Mouse (Mus musculus): ENCODE data around the gene Ceacam2.
"Not testable (repeated sequence)": the region's sequence is repeated elsewhere in the genome, so short reads cannot be mapped to it uniquely, and the experiment has no call there.

The Ceacam2 gene

DNA sequence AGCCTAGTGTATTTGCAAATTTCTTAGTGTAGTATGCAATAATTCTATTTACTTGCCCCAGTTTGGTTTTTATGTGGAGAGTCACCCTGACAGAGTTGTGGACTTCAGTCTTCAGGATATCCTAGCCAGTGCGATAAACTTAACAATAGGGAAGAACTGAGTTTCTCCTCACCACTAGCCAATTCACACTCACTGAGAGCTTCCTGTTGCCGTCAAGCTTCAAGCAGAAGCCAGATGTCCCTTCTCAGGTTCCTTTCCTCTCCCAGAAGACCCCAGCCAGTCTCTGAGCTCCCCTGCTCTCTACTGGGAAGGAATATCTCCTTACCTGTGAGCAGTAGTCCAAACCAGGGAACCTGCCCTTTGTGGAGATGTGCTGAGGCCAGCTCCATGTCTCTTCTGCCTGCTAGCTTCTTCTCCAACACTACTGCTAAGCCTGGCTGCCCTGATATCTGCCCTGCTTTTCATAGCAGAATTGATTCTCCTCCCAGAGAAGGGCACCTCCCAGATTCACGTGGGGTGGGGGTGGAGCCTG lies at the start of gene Ceacam2:
Gene Ceacam2, minus strand, starts transcription at position 482 of the 532 bp plus-strand sequence.
- in situ Hi-C loops (cut with MboI, MseI): loop anchor here (5.0 kb wide), 2 partner anchors 67 to 107 kb away; no protein-coding TSS in a partner anchor

DNA sequence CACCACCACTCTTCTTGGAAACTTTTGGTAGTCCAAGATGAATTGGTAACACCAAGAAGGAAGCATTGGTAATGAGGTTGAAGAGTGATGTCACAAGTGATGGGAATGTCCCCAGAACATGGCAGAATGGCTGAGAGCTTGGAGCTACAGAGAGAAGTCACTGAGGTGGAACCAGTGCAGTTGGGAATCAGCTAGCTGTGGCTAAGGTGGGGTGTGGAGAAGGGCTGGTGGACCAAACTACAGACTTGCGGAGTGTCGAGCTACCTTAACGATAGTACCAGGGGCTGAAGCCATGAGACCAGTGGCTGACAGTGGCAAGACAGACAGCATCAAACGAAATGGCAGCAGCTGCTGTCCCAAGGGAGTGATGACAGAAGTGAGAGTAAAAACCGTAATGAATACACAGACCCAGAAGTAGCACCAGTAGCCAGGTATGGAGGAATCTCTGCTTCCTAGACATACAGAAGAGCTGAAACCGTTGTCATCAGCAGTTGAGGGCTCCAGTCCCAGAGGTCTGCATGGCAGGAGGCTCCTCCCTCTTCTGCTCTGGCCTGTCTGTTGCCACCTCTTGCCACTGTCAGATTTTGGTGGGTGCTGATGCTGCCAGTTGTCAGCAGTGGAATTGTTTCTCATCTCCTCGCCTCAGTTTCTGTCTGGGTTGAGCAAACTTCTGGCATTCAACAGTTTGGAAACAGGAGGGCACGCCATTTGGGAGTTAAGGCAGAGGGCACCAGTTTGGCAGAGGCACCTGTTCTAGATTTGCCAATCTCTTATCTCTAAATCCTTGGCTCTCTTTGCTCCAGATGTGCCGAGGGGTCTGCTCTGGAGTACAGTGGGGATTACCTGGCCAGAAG lies 45.9 kb upstream of the Ceacam2 start:
- in situ Hi-C loops (cut with MboI, MseI): no loop called here

DNA sequence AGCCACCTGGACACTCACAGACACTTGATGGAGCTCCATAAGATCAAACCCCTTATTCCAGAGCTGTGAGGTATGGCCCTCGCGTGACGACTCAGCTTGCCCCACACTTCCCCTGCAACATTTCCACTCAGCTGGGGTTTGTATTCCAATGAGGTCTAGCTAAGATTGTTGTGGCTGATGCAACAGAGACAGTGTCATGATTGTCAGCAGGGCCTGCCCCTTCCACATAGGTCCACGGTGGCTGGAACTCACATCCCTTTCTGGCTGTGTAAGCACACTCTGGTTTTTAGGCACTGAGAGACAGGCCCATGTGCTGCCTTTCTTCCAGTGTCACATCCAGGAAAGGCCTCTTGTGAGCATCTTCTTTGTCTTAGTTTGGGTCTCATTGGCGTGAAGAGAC lies 45.0 kb upstream of the Ceacam2 start:
- in situ Hi-C loops (cut with MboI, MseI): no loop called here

GRCm38 (mm10) chr7:25582301-25582810 lies 42.7 kb upstream of the Ceacam2 start:
- in situ Hi-C loops (cut with MboI, MseI): no loop called here

DNA sequence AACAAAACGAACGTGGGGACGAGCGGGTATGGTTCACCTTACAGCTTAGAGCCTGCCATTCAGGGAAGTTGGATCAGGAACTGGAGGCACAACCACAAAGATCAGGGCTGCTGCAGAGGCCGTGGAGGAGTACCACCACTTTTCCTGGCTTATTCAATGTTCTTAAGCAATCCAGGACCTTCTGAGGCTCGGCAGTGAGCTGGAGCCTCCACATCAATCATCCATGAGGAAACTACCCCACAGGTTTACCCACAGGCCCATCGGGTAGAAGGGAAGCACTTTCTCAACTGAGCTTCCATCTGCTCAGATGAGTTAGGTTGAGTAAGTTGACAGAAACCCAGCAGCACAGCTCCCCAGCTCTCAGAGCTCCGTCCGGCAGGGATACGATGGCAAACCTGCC lies 39.8 kb upstream of the Ceacam2 start:
- in situ Hi-C loops (cut with MboI, MseI): loop anchor here (5.0 kb wide), 1 partner anchor 742 kb away; no protein-coding TSS in a partner anchor

GRCm38 (mm10) chr7:25576793-25577437 lies 37.3 kb upstream of the Ceacam2 start:
- in situ Hi-C loops (cut with MboI, MseI): loop anchor here (5.0 kb wide), 1 partner anchor 740 kb away; no protein-coding TSS in a partner anchor

- in situ Hi-C loops (cut with MboI, MseI): loop anchor here (5.0 kb wide), 1 partner anchor 739 kb away; no protein-coding TSS in a partner anchor
Observed at GRCm38 (mm10) chr7:25576308-25576707, 36.7 kb upstream of the Ceacam2 start.

DNA sequence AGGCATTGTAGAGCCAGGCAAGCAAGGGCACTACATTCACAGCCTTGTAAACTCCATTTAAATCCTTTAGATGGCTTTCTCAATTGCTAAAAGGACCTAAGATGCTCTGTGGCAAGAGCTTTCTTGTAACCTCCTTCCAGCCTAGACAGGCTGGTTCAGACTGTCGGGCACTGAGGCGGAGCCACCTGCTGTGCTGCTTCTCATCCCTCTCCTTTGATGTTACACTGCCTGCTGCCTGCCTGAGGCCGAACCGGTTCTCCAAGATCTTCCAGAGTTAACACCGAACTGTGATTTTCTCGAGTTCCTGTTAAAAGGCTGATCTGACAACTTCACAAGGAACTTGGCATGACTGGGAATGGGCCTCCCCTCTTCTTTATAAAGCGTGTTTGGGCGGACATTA lies 36.2 kb upstream of the Ceacam2 start:
- in situ Hi-C loops (cut with MboI, MseI): loop anchor here (5.0 kb wide), 1 partner anchor 739 kb away; no protein-coding TSS in a partner anchor

DNA sequence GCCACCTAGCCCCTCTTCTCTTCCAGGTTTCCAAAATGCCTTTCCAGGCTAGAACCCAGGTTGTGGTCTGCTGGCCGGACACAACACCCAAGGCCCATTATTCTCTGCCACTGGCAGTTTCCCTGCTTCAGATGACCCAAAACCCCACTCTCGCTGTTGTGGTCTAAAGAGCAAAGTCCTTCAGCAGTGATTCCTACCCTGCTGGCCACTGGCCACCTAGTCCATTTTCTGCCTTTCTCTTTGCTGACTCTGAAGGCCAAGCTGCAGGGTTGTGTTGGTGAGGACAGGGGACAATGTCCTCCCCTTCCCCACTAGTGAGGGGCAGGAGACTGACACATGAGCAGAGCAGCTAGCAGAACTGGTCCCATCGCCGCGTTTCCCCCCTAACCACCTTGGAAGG lies 35.4 kb upstream of the Ceacam2 start:
- in situ Hi-C loops (cut with MboI, MseI): loop anchor here (5.0 kb wide), 1 partner anchor 738 kb away; no protein-coding TSS in a partner anchor

DNA sequence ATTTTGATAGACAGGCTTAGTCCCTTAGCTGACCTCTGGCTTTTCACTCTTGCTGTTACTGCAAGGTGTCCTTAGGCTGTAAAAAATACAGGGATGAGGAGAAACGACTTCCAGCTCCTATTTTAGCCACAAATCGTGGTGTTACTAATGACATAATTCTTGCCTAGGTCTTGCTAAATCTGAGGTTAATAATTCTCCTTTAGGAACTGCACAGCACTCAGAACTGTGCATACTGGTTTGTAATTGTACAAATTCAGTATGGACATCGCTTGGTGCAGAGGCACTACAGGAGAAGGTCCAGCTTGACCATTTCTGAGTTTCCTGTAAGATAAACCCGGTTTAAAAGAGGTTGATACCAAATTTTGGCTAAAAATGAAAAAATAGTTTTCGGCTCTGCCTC lies 34.1 kb upstream of the Ceacam2 start:
- in situ Hi-C loops (cut with MboI, MseI): not testable (repeated sequence)

DNA sequence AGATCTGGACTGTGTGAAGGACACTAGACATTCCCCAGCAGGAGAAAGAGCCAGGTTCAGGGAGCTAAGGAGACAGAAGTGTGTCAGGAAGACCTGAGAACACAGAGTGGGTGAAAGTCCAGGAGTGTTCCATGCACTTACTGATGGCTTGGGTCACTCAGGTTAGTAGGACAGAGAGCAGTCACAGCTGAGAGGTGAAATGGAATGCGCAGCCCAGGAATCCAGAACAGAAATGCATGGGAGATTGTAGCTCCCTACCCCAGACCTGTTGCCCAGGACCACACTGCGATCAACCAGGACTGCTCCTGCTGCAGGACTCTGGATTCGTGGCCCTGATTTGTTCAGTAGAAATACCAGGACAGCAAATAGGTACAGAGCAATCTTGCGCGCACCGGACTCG lies 29.1 kb upstream of the Ceacam2 start:
- in situ Hi-C loops (cut with MboI, MseI): loop anchor here (5.0 kb wide), 1 partner anchor 56 kb away; no protein-coding TSS in a partner anchor

DNA sequence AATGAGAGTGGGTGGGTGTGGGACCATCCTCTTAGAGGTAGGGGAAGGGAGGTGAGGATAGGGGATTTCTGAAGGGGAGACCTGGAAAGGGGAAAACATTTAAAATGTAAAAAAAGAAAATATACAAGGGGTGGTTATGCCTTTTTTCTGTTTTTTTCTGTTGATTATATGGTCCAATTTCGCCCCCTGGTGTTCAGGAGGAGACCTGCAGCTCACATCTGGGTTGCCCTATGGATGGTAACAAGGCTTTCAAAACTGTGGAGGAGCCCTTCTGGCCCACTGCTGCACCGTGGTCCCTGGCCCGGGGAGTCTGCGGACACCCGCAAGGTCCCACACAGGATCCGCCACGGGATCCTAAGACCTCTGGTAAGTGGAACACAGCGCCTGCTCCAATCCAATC lies 1.8 kb upstream of the Ceacam2 start:
- in situ Hi-C loops (cut with MboI, MseI): not testable (repeated sequence)

DNA sequence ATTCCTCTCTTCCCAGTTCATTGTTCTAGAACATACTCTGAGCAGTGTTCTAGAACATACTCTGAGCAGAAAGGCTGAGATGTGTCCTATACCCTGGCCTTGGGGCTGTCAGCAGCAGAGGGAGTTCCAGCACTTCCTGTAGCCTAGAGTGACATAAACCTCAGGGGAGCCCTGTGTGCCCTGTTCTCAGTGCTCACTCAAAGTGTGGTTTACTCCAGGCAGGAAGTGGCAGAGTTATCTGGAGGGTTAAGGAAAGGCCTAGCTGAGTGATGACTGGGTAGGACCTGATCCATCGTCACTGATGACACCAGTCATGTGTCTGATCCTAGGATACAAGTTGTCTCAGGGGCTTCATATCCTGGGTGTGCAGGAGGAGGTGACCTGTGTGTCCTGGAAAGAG lies 297 bp upstream of the Ceacam2 start:
- in situ Hi-C loops (cut with MboI, MseI): loop anchor here (5.0 kb wide), 2 partner anchors 68 to 108 kb away; no protein-coding TSS in a partner anchor

GRCm38 (mm10) chr7:25530837-25531236 lies 8.8 kb downstream of the Ceacam2 start:
- in situ Hi-C loops (cut with MboI, MseI): no loop called here

DNA sequence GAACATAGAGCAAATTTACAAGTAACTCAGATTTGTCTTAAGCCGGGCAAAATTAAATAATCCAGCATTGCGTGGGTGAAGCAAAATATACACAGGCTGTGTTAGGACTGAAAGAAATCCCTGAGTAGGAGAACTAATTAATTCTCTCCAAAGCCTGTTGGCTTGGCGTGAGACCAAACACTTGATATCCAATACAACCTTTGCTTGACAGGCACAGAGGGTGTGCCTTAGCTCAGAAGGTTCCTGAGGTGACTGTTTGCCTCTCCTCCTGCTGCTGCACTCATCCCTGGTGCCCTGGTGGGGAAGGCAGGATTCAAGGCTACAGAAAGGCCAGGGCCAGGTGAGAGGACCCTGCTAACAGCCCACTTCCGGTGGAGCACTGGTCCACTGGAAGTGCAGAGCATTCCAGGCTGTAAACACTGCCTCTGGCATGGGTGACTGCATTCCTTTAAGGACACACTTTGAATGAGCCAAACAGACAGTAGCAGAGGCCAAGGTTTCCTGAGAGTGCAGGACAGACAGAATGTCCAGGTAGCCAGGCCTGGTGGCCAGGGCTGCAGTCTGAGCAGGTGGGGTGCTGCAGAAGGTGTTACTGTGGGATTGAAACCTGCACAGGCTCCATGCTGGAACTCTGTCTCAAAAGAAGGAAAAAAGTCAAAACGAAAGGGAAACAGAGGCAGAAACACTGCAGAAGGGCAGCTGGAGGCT lies 23.4 kb downstream of the Ceacam2 start:
- in situ Hi-C loops (cut with MboI, MseI): loop anchor here (5.0 kb wide), 1 partner anchor 54 kb away; no protein-coding TSS in a partner anchor

- in situ Hi-C loops (cut with MboI, MseI): loop anchor here (5.0 kb wide), 1 partner anchor 53 kb away; no protein-coding TSS in a partner anchor
Observed at GRCm38 (mm10) chr7:25515667-25516066, 24.0 kb downstream of the Ceacam2 start.

DNA sequence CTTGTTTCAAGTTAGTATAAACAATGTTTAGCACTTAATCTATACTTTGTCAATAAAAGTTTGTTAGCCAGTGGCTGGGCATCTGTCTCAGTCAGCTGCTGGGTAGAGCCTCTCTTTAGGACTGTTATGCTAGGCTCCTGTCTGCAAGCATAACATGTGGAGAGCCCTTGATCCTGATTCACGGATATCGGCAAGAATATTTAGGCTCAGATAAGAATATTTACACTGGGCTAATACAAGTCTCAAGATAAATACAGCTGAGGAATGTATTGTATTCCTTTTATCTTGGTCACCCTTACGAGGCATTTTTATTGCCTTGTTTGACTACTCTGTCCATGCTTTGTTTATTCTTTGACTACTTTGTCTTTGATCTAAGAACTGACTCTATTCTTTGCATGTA lies 29.7 kb downstream of the Ceacam2 start:
- in situ Hi-C loops (cut with MboI, MseI): loop anchor here (5.0 kb wide), 1 partner anchor 57 kb away; no protein-coding TSS in a partner anchor

- in situ Hi-C loops (cut with MboI, MseI): loop anchor here (10.0 kb wide), 1 partner anchor 60 kb away; no protein-coding TSS in a partner anchor
Observed at GRCm38 (mm10) chr7:25494649-25495048, 45.0 kb downstream of the Ceacam2 start.

DNA sequence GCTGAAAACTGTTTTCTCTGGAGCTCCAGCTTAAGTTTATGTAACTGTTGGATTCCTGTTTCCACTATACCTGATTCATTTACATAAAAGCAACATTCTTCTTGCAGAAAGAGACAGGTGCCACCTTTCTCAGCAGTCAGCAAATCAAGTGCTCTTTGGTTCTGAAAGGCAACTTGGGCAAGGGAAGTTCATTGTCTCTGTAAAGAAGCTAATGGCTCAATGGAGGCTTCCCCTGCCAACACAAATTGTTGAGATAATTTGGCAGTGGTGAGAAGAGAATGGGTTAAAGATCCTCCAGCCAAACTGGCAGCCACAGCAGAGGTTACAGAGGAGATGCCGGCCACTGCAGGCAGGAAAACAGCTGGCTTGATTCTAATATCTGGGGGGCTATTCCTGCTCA lies 49.0 kb downstream of the Ceacam2 start:
- in situ Hi-C loops (cut with MboI, MseI): loop anchor here (10.0 kb wide), 1 partner anchor 64 kb away; no protein-coding TSS in a partner anchor

DNA sequence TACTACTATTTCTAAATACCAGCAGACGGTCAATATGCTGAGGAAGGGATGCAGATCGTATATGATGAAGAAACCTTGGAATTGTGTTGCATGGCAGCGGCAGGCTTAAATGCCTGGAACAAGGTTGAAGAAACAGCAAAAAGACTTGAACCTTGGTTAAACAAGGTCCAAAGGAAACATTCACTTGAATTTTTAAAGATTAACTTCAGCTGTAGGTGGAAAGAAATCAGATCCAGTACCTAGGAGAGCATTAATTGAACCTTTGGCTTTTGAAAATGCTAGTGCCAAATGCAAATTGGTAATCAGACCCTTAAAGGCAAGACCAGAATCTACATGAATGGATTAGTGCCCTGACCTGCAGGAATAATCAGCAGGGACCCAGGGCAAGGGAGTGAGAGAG lies 50.3 kb downstream of the Ceacam2 start:
- in situ Hi-C loops (cut with MboI, MseI): loop anchor here (10.0 kb wide), 1 partner anchor 105 kb away; no protein-coding TSS in a partner anchor

- in situ Hi-C loops (cut with MboI, MseI): loop anchor here (10.0 kb wide), 1 partner anchor 109 kb away; no protein-coding TSS in a partner anchor
Observed at GRCm38 (mm10) chr7:25486186-25486585, 53.5 kb downstream of the Ceacam2 start.

All from T-helper 1 cell (primary cell).